Mouse (Mus musculus) heart, adult 2 months (tissue): ENCODE measurements around the gene Rabepk.

Source experiments
- CTCF ChIP-seq: fragments of 200-600 bp; IDR thresholded peaks from 2 replicates; pipeline ENCODE4 v1.8.1; 2022; ENCODE audit warnings: antibody characterized with exemption, mild to moderate bottlenecking, moderate library complexity
- POLR2A ChIP-seq: fragments of 200-500 bp; IDR thresholded peaks from 2 replicates; pipeline ENCODE4 v1.6.1; 2011; ENCODE audit warnings: mild to moderate bottlenecking, low read depth, low read length, control low read depth; ENCODE audit not compliant: insufficient read depth

- TF ChIP-seq POLR2A (no peak), CTCF (no peak)
Observed at GRCm38 (mm10) chr2:34812706-34813105, 13.0 kb upstream of the Rabepk start.
